Mouse (Mus musculus): Measurements from ENCODE around the gene Gm10271. TPM values are rescaled to one million over a fixed set of nuclear protein-coding genes. Genes with fewer than 3 reads are reported as not detected.

Gene Gm10271
- total RNA-seq, 4 experiments from 2014 or later, result not detected

DNA sequence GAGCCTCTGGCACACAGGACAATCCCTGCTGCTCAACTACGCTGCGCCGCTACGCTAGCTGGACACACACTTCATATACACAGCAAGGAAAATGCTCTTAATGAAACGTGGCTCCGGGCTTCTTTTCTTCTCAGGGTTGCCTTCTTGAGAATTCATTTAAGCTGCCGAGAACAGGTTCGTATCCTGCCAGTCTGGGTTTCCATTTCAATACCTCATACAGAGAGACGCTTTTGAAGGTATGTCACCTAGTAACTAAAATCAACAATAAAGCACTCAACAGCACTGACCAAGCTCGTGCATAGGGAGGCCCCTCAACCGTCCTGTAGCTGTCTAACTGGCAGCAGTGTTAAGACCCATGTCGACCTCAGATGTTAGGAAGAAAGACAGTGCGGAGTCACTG is 40.0 kb downstream of the Gm10271 start:
- DNase-seq (ENCODE audit: low spot score in 2 of 2), result no peak

DNA sequence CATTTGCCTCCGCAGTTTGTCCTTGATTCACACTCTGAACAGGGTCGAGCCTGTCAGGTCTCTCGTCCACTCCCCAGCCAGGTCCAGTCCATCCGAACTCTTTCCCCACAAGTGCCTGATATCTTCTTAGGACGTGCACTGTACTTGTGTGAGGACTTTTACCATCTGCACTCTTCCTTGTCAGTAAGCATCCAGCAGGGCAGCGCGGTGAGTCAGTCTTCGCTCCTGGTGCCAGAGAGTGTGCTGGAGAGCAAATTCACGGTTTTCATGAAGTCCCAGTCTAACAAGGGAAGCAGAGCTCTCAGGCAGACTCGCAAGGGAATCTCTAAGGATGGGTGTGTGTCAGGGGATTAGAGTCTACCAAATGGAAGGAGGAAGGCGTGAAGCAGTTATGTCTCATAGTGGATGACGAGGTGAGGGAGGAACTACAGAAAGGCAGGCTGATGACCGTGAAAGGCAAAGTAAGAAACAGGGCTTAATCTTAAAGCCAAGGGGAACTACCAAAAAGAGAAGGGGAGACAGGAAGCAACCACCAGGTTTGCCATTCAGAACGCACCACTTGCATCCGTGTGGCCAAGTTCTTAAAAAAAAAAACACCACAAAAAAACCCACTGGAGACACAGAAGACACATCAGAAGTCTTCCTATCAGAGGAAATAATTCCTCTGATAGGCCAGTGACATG is 40.8 kb downstream of the Gm10271 start:
- no peak for DNase-seq (ENCODE audit: low spot score in 2 of 2)

GRCm38 (mm10) chr10:116930936-116931335 is 41.5 kb downstream of the Gm10271 start:
- DNase-seq (ENCODE audit: low spot score in 2 of 2), result no peak

GRCm38 (mm10) chr10:116930506-116930905 is 41.9 kb downstream of the Gm10271 start:
- DNase-seq (ENCODE audit: low spot score in 2 of 2), result no peak

DNA sequence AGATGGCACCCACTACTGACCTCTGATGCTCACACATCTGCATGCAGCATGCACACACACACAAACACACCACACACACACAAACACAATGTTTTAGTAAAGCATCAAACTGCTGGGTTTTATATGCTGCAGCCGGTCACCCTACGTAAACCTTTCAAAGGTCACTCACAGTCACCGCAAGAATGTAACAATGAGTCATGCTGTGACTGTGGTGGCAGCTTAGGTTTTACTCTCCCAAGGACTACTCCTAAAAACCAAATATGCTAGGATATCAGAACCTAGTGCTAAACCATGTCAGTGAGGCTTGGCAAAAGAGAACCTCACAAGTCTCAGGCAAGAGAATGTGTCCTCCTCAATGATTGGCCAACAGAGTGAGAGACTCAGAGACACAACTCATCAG is 43.6 kb downstream of the Gm10271 start:
- DNase-seq (ENCODE audit: low spot score in 2 of 2), result no peak

DNA sequence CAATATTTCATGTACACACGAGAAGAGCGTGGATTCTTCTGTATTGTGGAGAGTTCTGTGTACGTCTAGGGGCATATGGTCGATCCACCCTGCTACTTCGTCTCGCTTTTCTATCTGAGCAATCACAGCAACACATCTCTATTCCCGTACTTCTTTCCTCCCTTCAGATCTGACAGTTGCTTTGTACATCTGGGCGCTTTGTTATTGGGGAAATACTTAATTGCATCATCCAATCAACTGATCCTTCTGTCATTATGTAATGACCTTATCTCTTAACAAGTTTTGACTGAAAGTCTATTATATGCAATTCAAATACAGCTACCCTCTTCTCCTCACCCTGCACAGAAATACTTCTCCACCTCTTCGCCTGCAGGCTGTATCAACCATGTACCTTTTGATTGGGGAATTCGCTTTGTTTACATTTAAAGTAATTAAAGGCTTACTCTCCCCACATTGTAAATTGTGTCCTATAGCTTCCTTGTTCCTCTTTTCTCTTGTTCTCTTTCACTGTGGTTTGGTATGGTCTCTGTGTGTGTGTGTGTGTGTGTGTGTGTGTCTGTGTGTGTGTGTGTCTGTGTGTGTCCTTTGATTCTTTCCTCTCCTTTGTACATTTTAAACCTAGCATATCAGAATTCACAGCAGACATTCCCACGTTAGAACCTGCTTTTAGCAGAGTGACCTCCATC is 45.8 kb downstream of the Gm10271 start:
- no peak for DNase-seq (ENCODE audit: low spot score in 2 of 2)

- no peak for DNase-seq (ENCODE audit: low spot score in 2 of 2)
Observed at GRCm38 (mm10) chr10:116923651-116924495, 48.5 kb downstream of the Gm10271 start.

GRCm38 (mm10) chr10:116922161-116922560 is 50.2 kb downstream of the Gm10271 start:
- DNase-seq (ENCODE audit: low spot score in 2 of 2), result no peak

DNA sequence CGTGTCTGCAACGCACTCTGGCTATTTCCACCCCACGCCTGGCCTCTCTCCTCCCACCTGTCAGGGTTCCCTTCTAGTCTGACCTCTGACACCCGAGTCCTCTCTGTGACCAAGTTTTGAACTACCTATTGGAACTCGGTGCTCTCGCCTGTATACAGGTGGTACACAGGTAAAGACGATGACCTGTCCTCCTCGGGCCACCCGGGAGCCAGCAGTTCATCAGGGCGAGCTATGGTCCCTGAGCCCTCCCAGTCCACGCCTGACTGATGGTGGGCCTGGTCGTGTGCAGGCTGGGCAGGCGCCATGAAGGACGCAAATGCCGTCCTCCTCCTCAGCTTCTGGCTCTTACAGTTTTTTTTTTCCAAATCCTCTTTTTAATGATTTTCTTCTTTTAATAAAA is 51.0 kb downstream of the Gm10271 start:
- no peak for DNase-seq (ENCODE audit: low spot score in 2 of 2)

DNA sequence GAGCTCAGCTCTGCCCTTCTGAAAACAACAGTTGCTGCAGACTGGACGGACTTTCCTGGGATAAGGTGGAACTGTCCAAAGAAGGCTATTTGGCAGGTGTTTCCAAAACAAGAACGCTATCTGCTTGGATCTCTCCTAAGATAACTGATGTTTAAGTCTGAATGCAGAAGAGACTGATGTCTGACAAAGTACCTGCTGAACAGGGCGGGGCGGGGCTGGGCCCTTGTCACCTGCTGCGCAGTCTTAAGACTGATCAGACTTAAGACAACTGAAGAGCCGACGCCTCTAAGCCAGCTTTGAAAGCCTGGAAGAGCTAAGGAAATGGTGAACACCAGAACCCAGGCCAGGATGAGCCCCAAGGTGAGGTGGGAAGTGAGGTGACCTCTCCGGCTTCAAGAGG is 51.8 kb downstream of the Gm10271 start:
- no peak for DNase-seq (ENCODE audit: low spot score in 2 of 2)

DNA sequence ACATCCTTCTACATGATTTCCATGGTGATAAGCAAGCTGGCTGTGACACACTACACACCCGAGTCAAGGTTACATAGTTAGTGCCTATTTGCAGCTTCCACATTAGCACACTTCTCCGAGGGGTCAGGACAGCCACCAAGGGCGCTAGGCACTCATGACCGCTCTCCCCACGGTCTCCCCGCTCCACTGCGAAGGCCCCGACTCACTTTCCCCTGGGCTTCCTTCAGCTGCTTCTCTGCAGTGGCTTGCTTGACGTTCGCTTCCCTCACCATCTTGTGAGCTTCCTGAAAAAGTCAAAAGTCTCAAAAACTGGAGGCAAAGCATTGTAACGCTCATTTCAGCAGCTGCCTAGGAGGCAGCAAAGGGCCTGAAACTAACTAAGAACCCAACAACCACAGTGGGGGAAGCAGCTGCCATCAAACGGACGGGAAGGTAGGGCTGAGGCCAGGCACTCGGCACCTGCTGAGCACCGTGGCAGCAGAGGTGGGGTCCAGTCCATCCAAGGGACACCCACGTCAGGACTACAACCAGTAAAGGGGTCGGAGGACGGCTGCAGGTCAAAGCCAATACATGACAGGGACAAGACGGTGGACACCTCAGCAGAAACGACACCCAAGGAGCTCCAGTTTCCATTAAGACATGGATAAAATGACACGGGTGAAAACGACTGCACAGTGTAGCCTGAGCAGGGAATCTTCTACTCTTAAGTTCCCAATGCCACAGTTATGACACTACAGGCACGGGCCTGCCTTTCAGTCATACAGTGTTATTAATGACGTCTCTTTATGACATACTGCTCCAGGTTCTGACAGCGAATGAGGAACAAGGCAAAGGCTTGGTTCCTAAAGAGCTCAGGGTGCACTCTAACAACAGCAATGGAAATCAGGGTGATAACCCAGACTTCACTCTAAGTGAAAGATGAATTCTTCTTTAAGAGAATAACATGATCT is 52.8 kb downstream of the Gm10271 start:
- no peak for DNase-seq (ENCODE audit: low spot score in 2 of 2)

GRCm38 (mm10) chr10:116916581-116916980 is 55.8 kb downstream of the Gm10271 start:
- no peak for DNase-seq (ENCODE audit: low spot score in 2 of 2)

DNA sequence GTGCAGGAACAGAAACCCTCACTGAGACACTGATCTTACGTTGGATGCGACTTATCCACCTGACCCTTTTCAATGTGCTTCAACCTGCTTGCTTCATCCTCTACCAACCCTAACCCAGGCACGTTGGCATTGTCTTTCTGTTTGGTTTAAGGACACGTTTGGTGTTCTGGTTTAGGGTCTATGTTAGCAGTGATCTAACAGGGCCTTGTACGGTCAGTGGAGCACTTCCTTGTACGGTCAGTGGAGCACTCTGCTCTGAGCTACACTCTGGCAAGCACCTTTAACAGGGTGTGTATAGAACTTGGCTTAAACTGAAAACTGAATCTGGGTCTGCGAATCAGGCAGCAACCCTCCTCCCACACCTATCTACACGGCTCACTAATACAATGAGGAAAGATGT is 57.1 kb downstream of the Gm10271 start:
- DNase-seq (ENCODE audit: low spot score in 2 of 2), result no peak

DNA sequence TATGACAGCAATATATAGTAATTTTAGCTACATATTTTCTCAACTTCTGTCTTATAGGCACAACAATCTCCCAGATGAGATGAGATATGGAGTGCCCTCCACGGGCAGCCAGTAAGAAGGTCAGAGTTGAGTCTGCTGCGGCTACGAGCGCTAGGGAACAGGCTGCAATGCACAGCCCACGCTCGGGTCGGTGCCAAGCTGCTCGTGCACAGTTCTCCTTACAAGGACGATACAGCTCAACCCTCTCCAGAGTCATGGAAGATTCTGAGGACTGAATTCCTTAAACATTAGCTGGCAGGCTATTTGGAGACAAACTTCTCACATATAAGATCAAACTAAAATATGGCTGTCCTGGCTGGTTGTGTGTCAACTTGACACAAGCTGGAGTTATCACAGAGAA is 57.8 kb downstream of the Gm10271 start:
- no peak for DNase-seq (ENCODE audit: low spot score in 2 of 2)

DNA sequence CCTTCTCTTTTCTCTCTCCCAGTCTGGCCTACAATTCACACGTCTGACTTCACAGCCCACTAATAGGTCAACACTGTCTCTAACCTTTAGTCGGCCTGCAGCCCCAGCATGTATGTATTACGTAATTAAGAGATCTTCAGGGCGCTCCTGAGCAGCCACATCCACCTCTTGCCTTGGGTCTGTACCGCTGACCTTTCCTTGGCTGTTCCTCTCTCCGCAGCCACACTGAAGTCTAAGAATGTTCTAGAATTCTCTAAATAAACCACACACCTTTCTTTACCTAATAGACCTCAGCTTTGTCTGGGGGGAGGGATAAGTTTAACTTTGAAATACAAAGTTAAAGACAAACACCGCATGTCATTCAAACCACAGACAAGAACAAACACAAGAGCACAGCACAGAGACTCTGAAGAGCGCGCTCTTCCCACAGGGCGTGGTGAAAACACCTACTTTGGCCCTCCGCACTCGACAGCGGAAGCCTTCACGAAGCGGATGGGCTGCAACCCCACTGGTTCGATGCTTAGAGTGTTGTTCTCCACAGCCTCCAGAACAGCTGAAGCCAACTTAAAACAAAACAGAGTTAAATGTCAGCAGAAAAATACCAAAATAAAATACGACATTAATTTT is 58.6 kb downstream of the Gm10271 start:
- DNase-seq (ENCODE audit: low spot score in 2 of 2), result no peak

DNA sequence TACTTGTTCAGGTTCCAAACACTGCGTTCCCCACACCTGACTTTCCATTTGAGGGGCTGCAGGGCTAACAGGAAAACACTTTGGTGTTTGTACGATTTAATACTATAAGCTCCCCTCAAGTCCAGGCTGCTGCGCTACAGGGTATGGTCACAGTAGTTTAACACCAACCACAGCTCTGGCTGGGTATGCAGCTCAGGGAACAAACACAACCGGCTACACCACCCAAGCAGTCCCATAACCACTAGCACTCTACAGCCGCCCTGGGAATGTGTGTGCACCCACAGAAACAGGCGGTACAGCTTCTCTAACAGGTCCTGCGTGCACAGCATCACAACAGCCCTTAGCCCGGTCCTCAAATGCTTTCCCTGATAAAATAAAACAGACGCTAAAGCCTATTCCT is 59.6 kb downstream of the Gm10271 start:
- DNase-seq (ENCODE audit: low spot score in 2 of 2), result no peak

DNA sequence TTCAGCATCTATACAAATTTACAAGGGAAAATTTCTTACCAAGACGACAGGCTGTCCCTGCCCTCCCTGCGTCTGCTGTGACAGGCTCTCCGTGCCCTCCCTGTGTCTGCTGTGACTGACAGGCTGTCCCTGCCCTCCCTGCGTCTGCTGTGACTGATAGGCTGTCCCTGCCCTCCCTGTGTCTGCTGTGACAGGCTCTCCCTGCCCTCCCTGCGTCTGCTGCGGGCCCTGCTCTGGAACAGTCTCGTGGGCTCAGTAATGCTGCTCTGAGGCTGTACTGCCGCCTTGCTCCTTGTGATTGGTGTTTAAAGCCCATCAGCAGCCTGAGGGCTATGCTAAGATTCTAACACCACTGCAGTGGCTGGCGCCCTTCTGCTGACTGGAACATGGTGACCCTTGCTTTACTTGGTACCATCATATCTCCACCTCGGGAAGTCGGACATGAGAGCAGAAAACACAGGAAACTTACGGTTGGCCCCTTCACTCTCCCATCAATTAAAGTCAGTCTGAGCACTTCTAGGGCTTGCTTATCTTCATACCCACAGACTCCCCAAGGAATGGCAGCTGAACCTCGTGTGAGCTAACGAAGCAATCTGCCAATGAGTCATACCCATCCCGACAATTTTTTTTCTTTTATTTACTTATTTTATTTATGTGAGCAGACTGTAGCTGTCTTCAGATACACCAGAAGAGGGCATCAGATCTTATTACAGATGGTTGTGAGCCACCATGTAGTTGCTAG is 63.3 kb downstream of the Gm10271 start:
- no peak for DNase-seq (ENCODE audit: low spot score in 2 of 2)
